Mouse (Mus musculus): Measurements from ENCODE around the gene Htr1f.

DNA sequence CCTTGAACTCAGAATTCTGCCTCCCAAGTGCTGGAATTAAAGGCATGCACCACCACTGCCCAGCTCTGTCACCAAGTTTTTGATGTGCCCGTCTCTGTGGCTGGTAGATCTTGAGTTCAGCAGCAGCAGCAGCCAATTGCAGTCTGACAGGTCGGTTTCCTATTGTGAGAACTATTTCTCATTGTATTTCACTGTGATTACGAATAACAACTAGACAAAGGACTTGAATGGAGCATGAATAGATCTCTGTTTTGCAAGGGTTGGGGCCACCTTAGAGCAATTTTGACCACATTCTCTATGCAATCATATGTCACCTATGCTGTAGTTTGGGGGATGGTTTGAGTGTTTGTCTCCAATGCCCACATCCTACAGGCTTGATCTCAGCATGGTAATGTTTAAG is 224.7 kb downstream of the Htr1f start:
- TF ChIP-seq CTCF (IDR thresholded peaks at IDR 0.05; ENCODE audit: low read depth, low read length), result no peak
- no peak for TF ChIP-seq POLR2A (IDR thresholded peaks at IDR 0.05; ENCODE audit: extremely low read depth, insufficient read depth, low read length)
